Mouse (Mus musculus) CH12.LX (cell line): ENCODE data around the gene Tet2. TPM values are rescaled to one million over a fixed set of nuclear protein-coding genes. Genes with fewer than 3 reads are reported as not detected.

ENCODE experiments used
- DNase-seq: peaks from one replicate; pipeline ENCODE4 v3.0.0-alpha.2; 2013; ENCODE audit errors: extremely low read depth
- H3K27ac ChIP-seq: 2 replicates; pipeline ENCODE4 v1.5.1; 2012; ENCODE audit warnings: low read depth, mild to moderate bottlenecking, control low read depth, moderate library complexity; ENCODE audit not compliant: insufficient read depth
- H3K27me3 ChIP-seq: replicated peaks from 2 replicates; pipeline ENCODE3; 2012; ENCODE audit warnings: inconsistent platforms
- H3K36me3 ChIP-seq, 2 experiments: replicated peaks in 1 of 2; 2 replicates each; pipeline versions ENCODE3 to v1.6.1; 2012; ENCODE audit warnings: inconsistent platforms in 1 of 2, low read length in 1 of 2, mild to moderate bottlenecking in 1 of 2, mixed read lengths in 1 of 2, moderate library complexity in 1 of 2; ENCODE audit not compliant: control insufficient read depth in 1 of 2, insufficient read depth in 1 of 2
- H3K4me1 ChIP-seq, 2 experiments: 2 replicates each; pipeline ENCODE4 v1.6.1; 2012; ENCODE audit warnings: inconsistent platforms in 1 of 2, moderate library complexity in 1 of 2; ENCODE audit not compliant: insufficient read depth in 2 of 2, control insufficient read depth in 1 of 2
- H3K4me2 ChIP-seq: 2 replicates; pipeline ENCODE4 v1.6.1; 2012; ENCODE audit warnings: low read depth, mild to moderate bottlenecking, control low read depth; ENCODE audit not compliant: poor library complexity, insufficient read depth, severe bottlenecking
- H3K4me3 ChIP-seq, 3 experiments: fragments of 150-350 bp in 1 of 3; sonication (generic) in 1 of 3; replicated peaks in 1 of 3; 2 replicates each; pipeline versions ENCODE3 to v1.5.1; 2011 to 2012; ENCODE audit warnings: low read depth in 2 of 3, low read length in 2 of 3, mild to moderate bottlenecking in 2 of 3, moderate library complexity in 2 of 3, control low read depth in 1 of 3, improper control_type of control experiment in 1 of 3, inconsistent platforms in 1 of 3, mixed read lengths in 1 of 3; ENCODE audit not compliant: poor library complexity in 1 of 3
- H3K79me2 ChIP-seq: replicated peaks from 2 replicates; pipeline ENCODE4 v1.6.1; 2012; ENCODE audit warnings: mild to moderate bottlenecking, moderate library complexity; ENCODE audit not compliant: control insufficient read depth, poor library complexity, insufficient read depth, severe bottlenecking; ENCODE audit errors: extremely low read depth
- H3K9ac ChIP-seq: 2 replicates; pipeline ENCODE4 v1.6.1; 2012; ENCODE audit warnings: low read depth, mild to moderate bottlenecking, control low read depth, moderate library complexity; ENCODE audit not compliant: insufficient read depth
- H3K9me3 ChIP-seq: replicated peaks from 2 replicates; pipeline ENCODE3; 2012; ENCODE audit warnings: low read length, inconsistent platforms, mixed read lengths
- BHLHE40 ChIP-seq: IDR thresholded peaks from 2 replicates; pipeline ENCODE4 v1.6.1; 2011; ENCODE audit warnings: mild to moderate bottlenecking, low read depth, low read length, improper control_type of control experiment
- CHD1 ChIP-seq: IDR thresholded peaks from 2 replicates; pipeline ENCODE4 v1.6.1; 2012; ENCODE audit warnings: low read depth, low read length, improper control_type of control experiment, inconsistent platforms
- CHD2 ChIP-seq: IDR thresholded peaks from 2 replicates; pipeline ENCODE4 v1.6.1; 2011; ENCODE audit warnings: low read length, improper control_type of control experiment
- CTCF ChIP-seq, 2 experiments: IDR thresholded peaks in 1 of 2; conservative IDR thresholded peaks in 1 of 2; 2 replicates each; pipeline ENCODE4 v1.5.1; 2011 to 2012; ENCODE audit warnings: low read depth in 2 of 2, low read length in 2 of 2, improper control_type of control experiment in 1 of 2, inconsistent platforms in 1 of 2, mild to moderate bottlenecking in 1 of 2, moderate library complexity in 1 of 2
- E2F4 ChIP-seq: IDR thresholded peaks from 2 replicates; pipeline ENCODE4 v1.6.1; 2011; ENCODE audit warnings: low read depth, low read length, improper control_type of control experiment; ENCODE audit not compliant: insufficient replicate concordance
- ELF1 ChIP-seq: IDR thresholded peaks from 2 replicates; pipeline ENCODE4 v1.6.1; 2014; ENCODE audit warnings: low read depth, mild to moderate bottlenecking, inconsistent platforms, low read length, improper control_type of control experiment
- EP300 ChIP-seq: IDR thresholded peaks from 2 replicates; pipeline ENCODE4 v1.6.1; 2011; ENCODE audit warnings: low read length, improper control_type of control experiment
- ETS1 ChIP-seq: conservative IDR thresholded peaks from 2 replicates; pipeline ENCODE4 v1.6.1; 2012; ENCODE audit warnings: low read depth, mild to moderate bottlenecking, inconsistent platforms, low read length, improper control_type of control experiment, moderate library complexity
- GABPA ChIP-seq: IDR thresholded peaks from 2 replicates; pipeline ENCODE4 v1.6.1; 2012; ENCODE audit warnings: low read depth, low read length, improper control_type of control experiment, inconsistent platforms; ENCODE audit not compliant: insufficient replicate concordance
- HCFC1 ChIP-seq: IDR thresholded peaks from 2 replicates; pipeline ENCODE4 v1.6.1; 2012; ENCODE audit warnings: low read depth, mild to moderate bottlenecking, inconsistent platforms, low read length, improper control_type of control experiment
- IRF4 ChIP-seq: IDR thresholded peaks from 2 replicates; pipeline ENCODE4 v1.6.1; 2014; ENCODE audit warnings: low read depth, mild to moderate bottlenecking, inconsistent platforms, low read length, improper control_type of control experiment
- JUN ChIP-seq: IDR thresholded peaks from 2 replicates; pipeline ENCODE4 v1.6.1; 2011; ENCODE audit warnings: low read depth, mild to moderate bottlenecking, low read length, improper control_type of control experiment, moderate library complexity; ENCODE audit not compliant: insufficient read depth
- JUND ChIP-seq: conservative IDR thresholded peaks from 2 replicates; pipeline ENCODE4 v1.6.1; 2011; ENCODE audit warnings: low read depth, low read length, improper control_type of control experiment
- KAT2A ChIP-seq: IDR thresholded peaks from 2 replicates; pipeline ENCODE4 v1.6.1; 2012; ENCODE audit warnings: low read length, improper control_type of control experiment, inconsistent platforms; ENCODE audit not compliant: insufficient replicate concordance
- MAFK ChIP-seq: IDR thresholded peaks from 2 replicates; pipeline ENCODE4 v1.6.1; 2011; ENCODE audit warnings: low read length, improper control_type of control experiment; ENCODE audit not compliant: insufficient replicate concordance
- MAX ChIP-seq: IDR thresholded peaks from 2 replicates; pipeline ENCODE4 v1.6.1; 2011; ENCODE audit warnings: low read length, improper control_type of control experiment
- MAZ ChIP-seq: IDR thresholded peaks from 2 replicates; pipeline ENCODE4 v1.6.1; 2012; ENCODE audit warnings: low read depth, mild to moderate bottlenecking, inconsistent platforms, low read length, improper control_type of control experiment, moderate library complexity
- MEF2A ChIP-seq: IDR thresholded peaks from 2 replicates; pipeline ENCODE4 v1.6.1; 2014; ENCODE audit warnings: low read depth, mild to moderate bottlenecking, inconsistent platforms, low read length, improper control_type of control experiment, borderline replicate concordance
- MXI1 ChIP-seq: IDR thresholded peaks from 2 replicates; pipeline ENCODE4 v1.6.1; 2011; ENCODE audit warnings: mild to moderate bottlenecking, low read depth, low read length, improper control_type of control experiment
- MYC ChIP-seq: IDR thresholded peaks from 2 replicates; pipeline ENCODE4 v1.6.1; 2011; ENCODE audit warnings: low read depth, mild to moderate bottlenecking, improper control_type of control experiment, low read length
- NELFE ChIP-seq: IDR thresholded peaks from 2 replicates; pipeline ENCODE4 v1.6.1; 2011; ENCODE audit warnings: low read depth, low read length, improper control_type of control experiment
- NRF1 ChIP-seq: IDR thresholded peaks from 2 replicates; pipeline ENCODE4 v1.6.1; 2014; ENCODE audit warnings: low read depth, mild to moderate bottlenecking, inconsistent platforms, low read length, improper control_type of control experiment, moderate library complexity
- PAX5 ChIP-seq: IDR thresholded peaks from 2 replicates; pipeline ENCODE4 v1.6.1; 2012; ENCODE audit warnings: low read length, inconsistent platforms, mixed read lengths
- POLR2A ChIP-seq: IDR thresholded peaks from 2 replicates; pipeline ENCODE4 v1.6.1; 2011; ENCODE audit warnings: low read depth, mild to moderate bottlenecking, improper control_type of control experiment, low read length
- POLR2AphosphoS2 ChIP-seq: IDR thresholded peaks from 2 replicates; pipeline ENCODE4 v1.6.1; 2011; ENCODE audit warnings: low read depth, low read length, improper control_type of control experiment
- RAD21 ChIP-seq: IDR thresholded peaks from 2 replicates; pipeline ENCODE4 v1.6.1; 2011; ENCODE audit warnings: low read depth, mild to moderate bottlenecking, low read length, improper control_type of control experiment, moderate library complexity
- RCOR1 ChIP-seq: conservative IDR thresholded peaks from 2 replicates; pipeline ENCODE4 v1.6.1; 2012; ENCODE audit warnings: low read depth, mild to moderate bottlenecking, inconsistent platforms, low read length, improper control_type of control experiment
- SIN3A ChIP-seq: IDR thresholded peaks from 2 replicates; pipeline ENCODE4 v1.6.1; 2012; ENCODE audit warnings: low read length, improper control_type of control experiment, inconsistent platforms
- SMC3 ChIP-seq: IDR thresholded peaks from 2 replicates; pipeline ENCODE4 v1.6.1; 2011; ENCODE audit warnings: low read depth, low read length, improper control_type of control experiment
- TBP ChIP-seq: conservative IDR thresholded peaks from 2 replicates; pipeline ENCODE4 v1.6.1; 2011; ENCODE audit warnings: low read depth, low read length, improper control_type of control experiment
- TCF12 ChIP-seq: IDR thresholded peaks from 2 replicates; pipeline ENCODE4 v1.6.1; 2014; ENCODE audit warnings: low read depth, mild to moderate bottlenecking, inconsistent platforms, low read length, improper control_type of control experiment
- UBTF ChIP-seq: IDR thresholded peaks from 2 replicates; pipeline ENCODE4 v1.6.1; 2012; ENCODE audit warnings: low read depth, mild to moderate bottlenecking, inconsistent platforms, low read length, improper control_type of control experiment, moderate library complexity
- USF1 ChIP-seq: IDR thresholded peaks from 2 replicates; pipeline ENCODE4 v1.6.1; 2014; ENCODE audit warnings: low read depth, mild to moderate bottlenecking, inconsistent platforms, low read length, improper control_type of control experiment
- USF2 ChIP-seq: conservative IDR thresholded peaks from 2 replicates; pipeline ENCODE4 v1.6.1; 2011; ENCODE audit warnings: low read depth, low read length, improper control_type of control experiment
- ZC3H11A ChIP-seq: IDR thresholded peaks from 2 replicates; pipeline ENCODE4 v1.6.1; 2012; ENCODE audit warnings: low read depth, mild to moderate bottlenecking, inconsistent platforms, low read length, improper control_type of control experiment
- ZMIZ1 ChIP-seq: IDR thresholded peaks from 2 replicates; pipeline ENCODE4 v1.6.1; 2012; ENCODE audit warnings: low read depth, mild to moderate bottlenecking, inconsistent platforms, low read length, improper control_type of control experiment
- ZNF384 ChIP-seq: IDR thresholded peaks from 2 replicates; pipeline ENCODE4 v1.6.1; 2012; ENCODE audit warnings: low read depth, low read length, improper control_type of control experiment, inconsistent platforms
- dilution Hi-C: fragments of 300-500 bp; cut with MboI; formaldehyde crosslinking; loops from 2 replicates; pipeline ENCODE4 v1.14.3; 2020; ENCODE audit warnings: low sequenced_read_pairs; ENCODE audit not compliant: extremely low pct_unique_long_range_greater_than_20kb, extremely low pct_ligation_motif_present
- in situ Hi-C: fragments of 300-500 bp; cut with MboI; formaldehyde crosslinking; loops from 3 replicates; pipeline ENCODE4 v1.14.3; 2019; ENCODE audit warnings: low sequenced_read_pairs, low pct_ligation_motif_present, low pct_unique_long_range_greater_than_20kb, mixed read lengths
- polyA plus RNA-seq: library from polyadenylated mRNA; unstranded; fragments of >175 nt; gene quantifications from 2 replicates; pipeline ENCODE4 v1.2.1, GENCODE M21; 2012; ENCODE audit warnings: low read depth; ENCODE audit not compliant: insufficient read length
- total RNA-seq, 2 experiments: library from RNA; depleted of rRNA; stranded (reverse); fragments of 300-350 nt in 1 of 2; fragments of >200 nt in 1 of 2; gene quantifications; 2 replicates each; pipeline ENCODE4 v1.2.3; 2012 to 2014

Tet2 gene
- total and polyA plus RNA-seq, 3 experiments = 38.5 to 78.5 (median 51.3) TPM

DNA sequence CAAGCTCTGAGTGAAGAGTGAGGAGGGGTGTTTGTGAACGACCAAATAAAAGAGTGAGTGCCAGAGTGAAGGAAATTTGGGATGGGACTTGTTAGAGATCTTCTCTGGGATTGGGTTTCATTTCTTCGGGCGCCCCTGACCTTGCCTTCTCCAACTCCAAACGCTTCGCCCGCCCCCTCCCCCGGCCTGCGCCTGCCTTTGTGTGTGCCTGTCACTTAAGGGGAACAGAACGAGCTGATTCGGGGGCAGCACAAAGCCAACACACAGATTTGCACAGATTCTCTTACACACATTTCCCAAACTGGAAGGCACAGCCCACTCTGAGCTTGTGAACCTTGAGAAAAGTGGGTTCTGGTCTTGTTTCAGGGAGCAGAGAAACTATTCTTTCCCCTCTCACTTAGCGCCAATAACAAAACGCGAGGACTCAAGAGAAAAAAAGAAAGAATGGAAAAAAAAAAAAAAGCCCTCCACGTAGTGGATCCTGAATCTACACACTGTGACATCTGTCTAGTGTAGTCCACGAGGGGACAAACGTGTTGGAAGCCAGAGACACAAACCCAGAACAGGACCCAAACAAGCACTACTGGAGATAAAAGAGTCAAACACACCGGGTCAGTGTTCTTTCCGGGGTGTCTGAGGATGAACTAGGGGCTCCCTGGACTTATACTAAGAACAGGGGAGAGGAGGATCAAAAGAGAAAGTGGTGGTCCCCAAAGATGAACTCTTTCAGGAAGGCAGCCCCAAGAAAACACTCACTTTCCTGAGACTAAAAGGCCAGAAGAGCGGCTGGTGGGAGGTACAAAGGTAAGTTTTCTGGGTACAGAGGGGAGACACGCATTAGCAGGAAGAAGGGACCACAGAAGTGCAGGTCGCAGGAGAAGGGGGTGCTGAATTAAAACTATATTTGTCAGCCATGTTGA, 1.6 kb downstream of the Tet2 start:
- H3K79me2 ChIP-seq = peaks cover 52% of the 10 kb centered on the region
- peak; percentile 67 for DNase-seq

DNA sequence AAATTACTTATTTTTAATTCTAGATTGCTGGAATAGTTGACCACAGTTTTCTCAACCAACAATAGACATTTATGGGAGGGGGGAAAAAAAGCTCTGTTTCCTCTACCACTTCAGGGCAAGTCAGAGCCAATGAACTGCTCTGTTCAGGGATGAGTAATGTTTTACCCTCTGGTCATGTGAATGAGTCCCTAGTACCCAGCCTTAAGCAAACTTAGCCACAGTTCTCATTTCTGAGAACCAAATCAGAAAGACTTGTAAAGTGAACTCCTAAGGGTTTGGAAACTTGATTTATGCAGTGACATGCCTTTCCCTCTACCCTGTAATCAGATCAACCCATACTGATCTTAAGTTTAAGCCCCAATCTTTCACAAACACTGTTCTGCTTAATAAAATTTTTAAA, 2.9 kb downstream of the Tet2 start:
- Histone ChIP-seq H3K4me2 (peak overlapping the region; percentile 63), H3K79me2 (peaks cover 65% of the 10 kb centered on the region), H3K4me3 (peak overlapping the region; percentile 27 to 89 (median 64)), H3K4me1 (peaks cover 13 to 54% of the 10 kb centered on the region in 2 experiments), H3K27me3 (no peaks in the 10 kb centered on the region), H3K27ac (no peak overlapping the region), H3K36me3 (peaks cover 12 to 28% of the 10 kb centered on the region in 2 experiments), H3K9ac (peak overlapping the region; percentile 98; the same call in 1 of the 2 replicates), H3K9me3 (peaks cover 7% of the 10 kb centered on the region)
- dilution Hi-C loops (no loop called here), in situ Hi-C loops (no loop called here)
- DNase-seq = peak; percentile 91
- TF ChIP-seq IRF4 = peak; percentile 94
- TF ChIP-seq TCF12 = peak; percentile 85
- TF ChIP-seq UBTF = no peak
- peak; percentile 88 for TF ChIP-seq JUND
- peak; percentile 91 for TF ChIP-seq ETS1
- no peak for TF ChIP-seq CTCF (conservative IDR thresholded peaks at IDR 0.05 in 1 of 2, IDR thresholded peaks at IDR 0.05 in 1 of 2; ENCODE audit: low read depth in 2 of 2, low read length in 2 of 2)
- no peak for TF ChIP-seq CHD1
- TF ChIP-seq RAD21 = no peak; the same call in none of the 2 replicates
- no peak for TF ChIP-seq KAT2A
- no peak for TF ChIP-seq ZC3H11A
- peak; percentile 89; the same call in 1 of the 2 replicates for TF ChIP-seq MYC
- 0 out of 2 replicates have a peak, but pooled peaks have one; percentile 53 for TF ChIP-seq E2F4
- 0 out of 2 replicates have a peak, but pooled peaks have one; percentile 11 for TF ChIP-seq SMC3
- peak; percentile 82 for TF ChIP-seq EP300

More for the DNA sequence above, 1.6 kb downstream of the Tet2 start:
- H3K36me3 ChIP-seq = peaks cover 4 to 15% of the 10 kb centered on the region in 2 experiments
- peaks cover 3% of the 10 kb centered on the region for H3K9me3 ChIP-seq
- in situ Hi-C loops = no loop called here
- dilution Hi-C loops = no loop called here
- H3K4me2 ChIP-seq = peak overlapping the region; percentile 79
- no peaks in the 10 kb centered on the region for H3K27me3 ChIP-seq
- H3K4me1 ChIP-seq = peaks cover 12 to 53% of the 10 kb centered on the region in 2 experiments
- TF ChIP-seq ELF1 (peak; percentile 47; the same call in 1 of the 2 replicates), E2F4 (no peak), SMC3 (peak; percentile 12; the same call in 1 of the 2 replicates), POLR2A (no peak; the same call in 1 of the 2 replicates), MAFK (peak; percentile 17; the same call in 1 of the 2 replicates), HCFC1 (peak; percentile 38; the same call in 1 of the 2 replicates), CTCF (conservative IDR thresholded peaks at IDR 0.05 in 1 of 2, IDR thresholded peaks at IDR 0.05 in 1 of 2; ENCODE audit: low read depth in 2 of 2, low read length in 2 of 2) (no peak), POLR2AphosphoS2 (no peak), CHD1 (peak; percentile 96), RAD21 (no peak; the same call in none of the 2 replicates), ETS1 (peak; percentile 19), UBTF (peak; percentile 45), RCOR1 (no peak), MAZ (peak; percentile 18; the same call in 1 of the 2 replicates), BHLHE40 (peak; percentile 48; the same call in 1 of the 2 replicates), USF1 (no peak), KAT2A (0 out of 2 replicates have a peak, but pooled peaks have one; percentile 25), SIN3A (peak; percentile 86), IRF4 (peak; percentile 55; the same call in 1 of the 2 replicates), ZC3H11A (no peak), ZMIZ1 (no peak), JUN (0 out of 2 replicates have a peak, but pooled peaks have one; percentile 3), PAX5 (no peak), EP300 (no peak), MAX (peak; percentile 23; the same call in 1 of the 2 replicates), MYC (peak; percentile 38; the same call in 1 of the 2 replicates), MEF2A (0 out of 2 replicates have a peak, but pooled peaks have one; percentile 37), MXI1 (peak; percentile 79; the same call in 1 of the 2 replicates), TCF12 (peak; percentile 71), NELFE (no peak), ZNF384 (peak; percentile 87), TBP (no peak), USF2 (no peak), CHD2 (peak; percentile 62; the same call in 1 of the 2 replicates), NRF1 (peak; percentile 38; the same call in 1 of the 2 replicates), GABPA (no peak), JUND (no peak)
- H3K4me3 ChIP-seq = peak overlapping the region; percentile 64 to 89 (median 70)
- peak overlapping the region; percentile 98 for H3K9ac ChIP-seq
- H3K27ac ChIP-seq = peak overlapping the region; percentile 69
